Mouse (Mus musculus) C2C12 (cell line): ENCODE measurements around the gene Naa25. TPM values are rescaled to one million over a fixed set of nuclear protein-coding genes. Genes with fewer than 3 reads are reported as not detected.

Source experiments
- H3K27me3 ChIP-seq: one replicate; pipeline ENCODE4 v1.6.1; 2011; ENCODE audit not compliant: control insufficient read depth, insufficient read depth, insufficient read length
- H3K36me3 ChIP-seq: one replicate; pipeline ENCODE4 v1.6.1; 2011; ENCODE audit not compliant: control insufficient read depth, insufficient read depth
- H3K4me3 ChIP-seq: one replicate; pipeline ENCODE4 v1.5.1; 2011; ENCODE audit warnings: mild to moderate bottlenecking, control low read depth; ENCODE audit not compliant: poor library complexity, insufficient read depth, severe bottlenecking
- H3K79me2 ChIP-seq: one replicate; pipeline ENCODE4 v1.6.1; 2011; ENCODE audit not compliant: control insufficient read depth, insufficient read depth
- H3K79me3 ChIP-seq: one replicate; pipeline ENCODE4 v1.6.1; 2011; ENCODE audit warnings: low read depth, control low read depth
- H3ac ChIP-seq: one replicate; pipeline ENCODE3; 2011; ENCODE audit warnings: low read depth; ENCODE audit not compliant: control insufficient read depth, insufficient read length
- CEBPB ChIP-seq: IDR thresholded peaks from one replicate; pipeline ENCODE4 v1.6.1; 2011; ENCODE audit warnings: low read depth, mild to moderate bottlenecking, control low read depth, moderate library complexity
- CTCF ChIP-seq: IDR thresholded peaks from one replicate; pipeline ENCODE4 v1.5.1; 2011; ENCODE audit not compliant: control insufficient read depth, insufficient read depth, insufficient read length
- FOSL1 ChIP-seq: IDR thresholded peaks from one replicate; pipeline ENCODE4 v1.8.0; 2011; ENCODE audit warnings: mild to moderate bottlenecking, low read length; ENCODE audit not compliant: poor library complexity, insufficient read depth, severe bottlenecking
- MAX ChIP-seq: IDR thresholded peaks from one replicate; pipeline ENCODE4 v1.6.1; 2011; ENCODE audit warnings: mild to moderate bottlenecking, control low read depth
- MYOD1 ChIP-seq: IDR thresholded peaks from one replicate; pipeline ENCODE4 v1.6.1; 2011; ENCODE audit warnings: low read depth; ENCODE audit not compliant: control insufficient read depth, insufficient read length
- MYOG ChIP-seq: IDR thresholded peaks from one replicate; pipeline ENCODE4 v1.6.1; 2011; ENCODE audit not compliant: control insufficient read depth, insufficient read length; ENCODE audit errors: extremely low read depth
- USF1 ChIP-seq: IDR thresholded peaks from one replicate; pipeline ENCODE4 v1.6.1; 2011; ENCODE audit warnings: low read depth, mild to moderate bottlenecking, control low read depth, moderate library complexity
- polyA plus RNA-seq: library from polyadenylated mRNA; unstranded; fragments of >200 nt; fragmentation: generic; extraction: Trizol; gene quantifications from one replicate; pipeline ENCODE4 v1.2.1, GENCODE M21; 2012; ENCODE audit warnings: missing spikeins

Gene Naa25
- polyA plus RNA-seq, 1 experiment = 16.8 TPM

- peak overlapping the region; percentile 93 for H3K4me3 ChIP-seq
- H3K27me3 ChIP-seq = no peaks in the 10 kb centered on the region
- H3ac ChIP-seq = peak overlapping the region; percentile 81
- H3K36me3 ChIP-seq = peaks cover 22% of the 10 kb centered on the region
- H3K79me2 ChIP-seq = peaks cover 57% of the 10 kb centered on the region
- no peak for TF ChIP-seq MYOD1
- TF ChIP-seq MAX = peak; percentile 33
- no peak for TF ChIP-seq FOSL1
- peaks cover 53% of the 10 kb centered on the region for H3K79me3 ChIP-seq
Observed at GRCm38 (mm10) chr5:121398146-121398964, 619 bp downstream of the Naa25 start.

- TF ChIP-seq CTCF (no peak), MYOD1 (no peak)
- H3K79me2 ChIP-seq = peaks cover 63% of the 10 kb centered on the region
- peak overlapping the region; percentile 93 for H3K4me3 ChIP-seq
- peaks cover 59% of the 10 kb centered on the region for H3K79me3 ChIP-seq
- no peaks in the 10 kb centered on the region for H3K27me3 ChIP-seq
- peak overlapping the region; percentile 63 for H3ac ChIP-seq
- H3K36me3 ChIP-seq = peaks cover 26% of the 10 kb centered on the region
Observed at GRCm38 (mm10) chr5:121398965-121399462, 1.3 kb downstream of the Naa25 start.

DNA sequence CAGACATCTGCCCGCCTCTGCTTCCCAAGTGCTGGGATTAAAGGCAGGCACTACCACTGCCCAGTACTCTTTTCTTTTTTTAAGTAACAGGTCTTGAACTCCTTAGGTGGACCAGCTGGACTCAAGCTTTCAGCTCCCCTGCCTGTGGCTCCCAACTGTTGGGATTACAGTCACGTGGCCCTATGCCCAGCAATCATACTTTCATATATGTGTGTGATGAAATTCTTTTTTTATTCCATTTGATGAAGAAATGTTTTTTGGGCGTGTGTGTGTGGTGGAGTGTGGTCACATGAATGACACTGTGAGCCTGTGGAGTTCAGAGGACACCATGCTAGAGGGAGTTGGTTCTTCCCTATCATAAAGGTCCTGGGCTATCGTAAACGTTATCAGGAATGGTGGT, 1.8 kb downstream of the Naa25 start:
- H3K79me2 ChIP-seq = peaks cover 69% of the 10 kb centered on the region
- peaks cover 65% of the 10 kb centered on the region for H3K79me3 ChIP-seq
- TF ChIP-seq USF1 = peak; percentile 33
- no peak for TF ChIP-seq CTCF
- no peak for TF ChIP-seq MYOD1
- no peak for TF ChIP-seq FOSL1
- no peak for TF ChIP-seq MYOG
- no peak for TF ChIP-seq CEBPB
- peaks cover 27% of the 10 kb centered on the region for H3K36me3 ChIP-seq
- H3K27me3 ChIP-seq = no peaks in the 10 kb centered on the region
- H3ac ChIP-seq = no peak overlapping the region
- no peak overlapping the region for H3K4me3 ChIP-seq

GRCm38 (mm10) chr5:121400064-121400463, 2.3 kb downstream of the Naa25 start:
- Histone ChIP-seq H3ac (no peak overlapping the region), H3K79me2 (peaks cover 74% of the 10 kb centered on the region), H3K79me3 (peaks cover 70% of the 10 kb centered on the region), H3K4me3 (no peak overlapping the region), H3K36me3 (peaks cover 27% of the 10 kb centered on the region), H3K27me3 (no peaks in the 10 kb centered on the region)
- TF ChIP-seq CEBPB (peak; percentile 44), MYOD1 (no peak), MAX (no peak), USF1 (no peak)

- no peak for TF ChIP-seq MYOD1
- TF ChIP-seq CTCF = no peak
- TF ChIP-seq MAX = no peak
- TF ChIP-seq FOSL1 = no peak
- TF ChIP-seq MYOG = no peak
- TF ChIP-seq USF1 = no peak
- TF ChIP-seq CEBPB = no peak
- Histone ChIP-seq H3K27me3 (no peaks in the 10 kb centered on the region), H3K36me3 (peaks cover 28% of the 10 kb centered on the region), H3K79me2 (peaks cover 82% of the 10 kb centered on the region), H3ac (no peak overlapping the region), H3K4me3 (no peak overlapping the region), H3K79me3 (peaks cover 78% of the 10 kb centered on the region)
Observed at GRCm38 (mm10) chr5:121400849-121401248, 3.1 kb downstream of the Naa25 start.

DNA sequence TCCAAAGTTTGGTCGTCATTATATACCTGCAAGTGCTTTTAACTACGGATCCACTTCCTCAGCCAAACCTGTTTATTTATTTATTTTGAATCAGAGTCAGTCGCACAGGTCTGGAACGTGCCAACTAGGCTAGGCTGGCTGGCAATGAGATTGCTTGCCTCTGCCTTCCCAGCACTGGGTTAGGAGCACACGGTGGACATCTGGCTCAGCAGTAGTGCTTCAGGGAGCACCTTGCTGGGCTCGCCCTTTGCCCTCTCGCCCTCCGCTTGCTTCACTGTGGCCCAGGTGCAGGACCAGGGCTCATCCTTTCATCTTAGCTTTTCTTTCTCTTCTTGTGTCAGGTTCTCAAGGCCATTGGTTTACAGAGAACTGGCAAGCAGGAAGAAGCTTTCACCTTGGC, 10.1 kb downstream of the Naa25 start:
- Histone ChIP-seq H3K4me3 (no peak overlapping the region), H3ac (no peak overlapping the region), H3K36me3 (peaks cover 67% of the 10 kb centered on the region), H3K79me2 (peaks cover 97% of the 10 kb centered on the region), H3K79me3 (peaks cover 89% of the 10 kb centered on the region), H3K27me3 (no peaks in the 10 kb centered on the region)
- TF ChIP-seq MYOD1 (no peak), CEBPB (no peak), FOSL1 (no peak), CTCF (no peak), USF1 (no peak), MYOG (no peak), MAX (no peak)
